ENCODE assay signal across 12 mouse cellular contexts in genomic region chr11:53813001-53813868, GRCm38 (mm10). TPM values are rescaled to one million over a fixed set of nuclear protein-coding genes. Genes with fewer than 3 reads are reported as not detected.
DNase-seq lines count a peak whose midpoint lies in the region; ATAC-seq and TF ChIP-seq lines count a peak whose summit lies in the region.
"Had no signal": no experiment of that assay in that cellular context is flagged by ENCODE, and none has a peak within 500 bp of the region (broad histone marks: within the 10 kb centered on the region; RNA-seq: fewer than 3 reads in every experiment).

No protein-coding gene starts in this region.

- TF ChIP-seq EP300 in stomach, postnatal 0 days (optimal IDR thresholded peaks at IDR 0.05), result no peak

- no peak for ATAC-seq in kidney, embryonic 16.5 days (ENCODE audit: low FRiP score, low TSS enrichment)
- ATAC-seq in stomach, postnatal 0 days (ENCODE audit: low FRiP score, low TSS enrichment), result no peak
- ATAC-seq: forebrain, embryonic 15.5 days; liver, embryonic 12.5 days had no signal

- DNase-seq in kidney, adult 2 months, result peak; percentile 93
- DNase-seq in adrenal gland, adult 8-10 months, result peak; percentile 61
- DNase-seq in heart, adult 9 months (ENCODE audit: low spot score in 2 of 2), result peak; percentile 86 to 87
- DNase-seq in kidney, postnatal 36 days, result peak; percentile 82 to 90
- DNase-seq in stomach, postnatal 0 days (ENCODE audit: low spot score), result no peak
- no peak for DNase-seq in embryo, embryonic 10.5 days (ENCODE audit: low spot score)
- DNase-seq: right cerebral cortex, postnatal 4 days had no signal

- 0 out of 2 replicates have a peak, but pooled peaks cover 6% of the 10 kb centered on the region for H3K4me1 ChIP-seq in kidney, adult 2 months (ENCODE audit: control insufficient read depth, insufficient read depth, low read length)
- H3K4me1 ChIP-seq in kidney, embryonic 16.5 days (ENCODE audit: insufficient read depth, low read length), result no peaks in the 10 kb centered on the region
- no peaks in the 10 kb centered on the region for H3K4me1 ChIP-seq in stomach, postnatal 0 days (replicated peaks; ENCODE audit: control insufficient read depth, insufficient read depth)
- H3K4me1 ChIP-seq: embryonic facial prominence, embryonic 15.5 days; forebrain, embryonic 15.5 days; heart, embryonic 15.5 days; liver, embryonic 12.5 days had no signal

- H3K4me2 ChIP-seq in kidney, embryonic 16.5 days (replicated peaks; ENCODE audit: low read depth, low read length), result no peak overlapping the region
- H3K4me2 ChIP-seq in stomach, postnatal 0 days (replicated peaks; ENCODE audit: low read depth), result no peak overlapping the region
- H3K4me2 ChIP-seq: embryonic facial prominence, embryonic 15.5 days; forebrain, embryonic 15.5 days; heart, embryonic 15.5 days; liver, embryonic 12.5 days had no signal

- H3K27me3 ChIP-seq in kidney, adult 2 months (replicated peaks; ENCODE audit: control insufficient read depth, insufficient read depth, low read length), result no peaks in the 10 kb centered on the region
- H3K27me3 ChIP-seq in kidney, embryonic 16.5 days (ENCODE audit: insufficient read depth, low read length), result no peaks in the 10 kb centered on the region
- no peaks in the 10 kb centered on the region for H3K27me3 ChIP-seq in stomach, postnatal 0 days (ENCODE audit: control insufficient read depth, insufficient read depth, low read length)
- H3K27me3 ChIP-seq: embryonic facial prominence, embryonic 15.5 days; forebrain, embryonic 15.5 days; heart, embryonic 15.5 days; liver, embryonic 12.5 days had no signal

- no peak for TF ChIP-seq POLR2A in kidney, adult 2 months (IDR thresholded peaks at IDR 0.05; ENCODE audit: low read depth, low read length)

- no peak for TF ChIP-seq CTCF in kidney, adult 2 months (conservative IDR thresholded peaks at IDR 0.05; ENCODE audit: insufficient read depth, insufficient read length, low read depth, low read length)
- TF ChIP-seq CTCF in stomach, postnatal 0 days (IDR thresholded peaks at IDR 0.05; ENCODE audit: low read depth), result no peak

- H3K9ac ChIP-seq in kidney, embryonic 16.5 days (replicated peaks; ENCODE audit: low read length), result no peak overlapping the region
- no peak overlapping the region for H3K9ac ChIP-seq in stomach, postnatal 0 days (ENCODE audit: low read length)
- H3K9ac ChIP-seq: embryonic facial prominence, embryonic 15.5 days; forebrain, embryonic 15.5 days; heart, embryonic 15.5 days; liver, embryonic 12.5 days had no signal

- 59% methylated on average over 16 of the region's 16 CpGs for WGBS in kidney, adult 2 months
- 73% methylated on average over 16 of the region's 16 CpGs for WGBS in kidney, embryonic 16.5 days
- 80% methylated on average over 16 of the region's 16 CpGs for WGBS in stomach, postnatal 0 days

- H3K9me3 ChIP-seq in kidney, embryonic 16.5 days (ENCODE audit: low read length), result no peaks in the 10 kb centered on the region
- no peaks in the 10 kb centered on the region for H3K9me3 ChIP-seq in stomach, postnatal 0 days (ENCODE audit: control insufficient read depth, low read length)
- H3K9me3 ChIP-seq: embryonic facial prominence, embryonic 15.5 days; forebrain, embryonic 15.5 days; heart, embryonic 15.5 days; liver, embryonic 12.5 days had no signal

- H3K27ac ChIP-seq in kidney, adult 2 months (ENCODE audit: insufficient read depth, low read depth, low read length), result peak overlapping the region; percentile 25
- H3K27ac ChIP-seq in kidney, embryonic 16.5 days (ENCODE audit: low read length), result no peak overlapping the region
- H3K27ac ChIP-seq in stomach, postnatal 0 days (replicated peaks), result no peak overlapping the region
- H3K27ac ChIP-seq: embryonic facial prominence, embryonic 15.5 days; forebrain, embryonic 15.5 days; heart, embryonic 15.5 days; liver, embryonic 12.5 days had no signal

- H3K4me3 ChIP-seq in kidney, adult 2 months (ENCODE audit: insufficient read depth, low read depth, low read length), result no peak overlapping the region
- no peak overlapping the region for H3K4me3 ChIP-seq in kidney, embryonic 16.5 days (ENCODE audit: low read length)
- H3K4me3 ChIP-seq in stomach, postnatal 0 days (ENCODE audit: low read depth, low read length), result no peak overlapping the region
- H3K4me3 ChIP-seq: embryonic facial prominence, embryonic 15.5 days; forebrain, embryonic 15.5 days; heart, embryonic 15.5 days; liver, embryonic 12.5 days had no signal

- no peaks in the 10 kb centered on the region for H3K36me3 ChIP-seq in kidney, adult 2 months (ENCODE audit: control insufficient read depth, insufficient read depth, low read length)
- H3K36me3 ChIP-seq in kidney, embryonic 16.5 days (ENCODE audit: insufficient read depth, low read length), result no peaks in the 10 kb centered on the region
- H3K36me3 ChIP-seq in stomach, postnatal 0 days (ENCODE audit: control insufficient read depth, insufficient read depth, low read length), result no peaks in the 10 kb centered on the region
- H3K36me3 ChIP-seq: embryonic facial prominence, embryonic 15.5 days; forebrain, embryonic 15.5 days; heart, embryonic 15.5 days; liver, embryonic 12.5 days had no signal

RNA-seq across cellular contexts. Expression of gene Gm17334, which starts 40.2 kb away (rescaled TPM):
- 0.91 and 1.1 TPM in 2 replicates for polyA plus RNA-seq in kidney, adult 2 months (2012; rRNA removed)
- 0.27 and 0.30 TPM in 2 replicates for polyA plus RNA-seq in kidney, embryonic 16.5 days (2015; fragmentation: Nextera tagmentation; extraction: Ambion mirVana)
- total RNA-seq in adrenal gland, adult 8-10 months (2022), result 1 to 10 TPM in 2 of 4 experiments, under 1 TPM in 2; 0.84 to 1.5 (median 1.1) TPM
- polyA plus RNA-seq in stomach, postnatal 0 days (2015; fragmentation: Nextera tagmentation; extraction: Ambion mirVana), result 0.17 TPM in 1 of 2 replicates, not detected in the other
- polyA plus RNA-seq: forebrain, embryonic 15.5 days; heart, embryonic 15.5 days had no signal

RNA-seq across cellular contexts. Expression of gene Irf1, which starts 43.4 kb away (rescaled TPM):
- 31.5 and 35.5 TPM in 2 replicates for polyA plus RNA-seq in kidney, adult 2 months (2012; rRNA removed)
- polyA plus RNA-seq in kidney, embryonic 16.5 days (2015; fragmentation: Nextera tagmentation; extraction: Ambion mirVana), result 16.9 and 17.4 TPM in 2 replicates
- 10 to 100 TPM; 29.0 to 50.6 (median 43.2) TPM for total RNA-seq in adrenal gland, adult 8-10 months (2022)
- 18.7 and 25.7 TPM in 2 replicates for polyA plus RNA-seq in stomach, postnatal 0 days (2015; fragmentation: Nextera tagmentation; extraction: Ambion mirVana)

RNA-seq across cellular contexts. Expression of gene Gm12216, which starts 45.8 kb away (rescaled TPM):
- 5.4 and 5.8 TPM in 2 replicates for polyA plus RNA-seq in kidney, adult 2 months (2012; rRNA removed)
- polyA plus RNA-seq in kidney, embryonic 16.5 days (2015; fragmentation: Nextera tagmentation; extraction: Ambion mirVana), result 1.1 and 2.1 TPM in 2 replicates
- 10 to 100 TPM in 2 of 4 experiments, 1 to 10 TPM in 2; 4.1 to 12.6 (median 9.8) TPM for total RNA-seq in adrenal gland, adult 8-10 months (2022)
- 1.9 and 2.3 TPM in 2 replicates for polyA plus RNA-seq in stomach, postnatal 0 days (2015; fragmentation: Nextera tagmentation; extraction: Ambion mirVana)
- polyA plus RNA-seq: forebrain, embryonic 15.5 days had no signal

Comparison
In these comparisons a context has a peak if more than half of its experiments do, and no peak if none do; other contexts are left out.
1. DNase-seq: peak in kidney, adult 2 months (single experiment), adrenal gland, adult 8-10 months (single experiment), heart, adult 9 months (2 of 2) and kidney, postnatal 36 days (2 of 2); none in stomach, postnatal 0 days (single experiment) and embryo, embryonic 10.5 days (single experiment).